Mouse (Mus musculus) spleen, postnatal 10 days (tissue): ENCODE results near the gene Nkiras2.
A peak's percentile ranks its signal among the peaks of the same experiment; 100 is the strongest.
"Not testable (repeated sequence)": the region's sequence is repeated elsewhere in the genome, so short reads cannot be mapped to it uniquely, and the experiment has no call there.

Experiments
- DNase-seq, 2 experiments: peaks; one replicate each; pipeline ENCODE4 v3.0.0; 2021 to 2022; ENCODE audit warnings: low spot score in 2 of 2

Gene Nkiras2

DNA sequence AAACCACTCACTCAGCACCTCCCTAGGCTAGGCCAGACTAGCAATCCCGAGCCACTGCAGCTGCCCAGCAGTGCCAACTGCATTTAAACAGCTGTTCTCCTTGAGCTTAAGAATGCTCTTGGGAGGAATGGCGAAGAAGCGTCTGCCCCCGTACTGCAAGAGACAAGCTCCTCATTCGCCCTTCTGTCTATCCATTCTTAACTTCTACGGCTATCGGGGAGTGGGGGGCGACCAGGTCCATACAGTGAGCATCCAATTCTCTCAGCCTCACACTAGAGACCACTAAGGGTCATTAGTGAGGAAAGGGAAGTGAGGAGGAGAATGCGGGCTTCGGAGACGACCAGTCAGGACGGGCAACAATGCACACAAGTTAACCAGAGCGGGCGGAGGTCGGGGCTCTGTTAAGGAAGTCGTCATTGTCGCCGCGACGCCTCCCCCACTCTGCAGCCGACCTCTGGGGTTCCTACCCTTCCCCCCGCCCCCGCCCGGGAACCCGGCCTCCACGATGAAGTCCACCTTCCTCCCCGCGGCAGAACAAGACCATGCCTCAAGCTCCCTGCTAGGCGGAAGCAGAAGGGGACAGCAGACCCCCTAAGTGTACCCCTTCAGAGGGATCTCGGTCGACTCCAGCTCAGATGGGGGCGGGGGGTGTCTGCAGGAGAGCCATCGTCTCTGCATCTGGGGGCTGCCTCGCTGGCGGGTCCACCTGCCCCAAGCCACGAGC is at the start of gene Nkiras2:
Gene Nkiras2, plus strand, starts transcription at position 484 of the 724 bp plus-strand sequence.
- DNase-seq, result peak; percentile 53 to 82

DNA sequence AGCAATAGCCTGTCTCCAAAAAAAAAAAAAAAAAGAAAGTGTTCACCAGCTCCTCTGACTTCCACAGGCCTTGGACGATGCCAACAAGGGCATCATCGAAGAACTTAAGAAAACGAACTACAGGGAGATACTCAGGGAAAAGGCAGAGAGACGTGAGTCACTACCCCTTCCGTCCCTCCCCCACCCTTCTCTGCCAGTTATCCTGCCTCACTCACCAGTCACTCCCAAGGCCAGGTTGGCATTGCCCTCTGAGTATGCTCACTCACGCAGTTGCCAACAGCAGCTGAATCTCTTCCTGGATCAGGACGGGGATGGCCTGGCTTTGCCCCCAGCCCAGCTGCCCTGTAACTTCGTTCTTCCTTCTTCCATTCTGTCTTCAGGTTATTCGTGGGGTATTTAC is 49.3 kb upstream of the Nkiras2 start:
- DNase-seq, result no peak

- DNase-seq, result peak; percentile 59 to 68
These were observed 48.4 kb upstream of the Nkiras2 start for GRCm38 (mm10) chr11:100570430-100571201.

DNA sequence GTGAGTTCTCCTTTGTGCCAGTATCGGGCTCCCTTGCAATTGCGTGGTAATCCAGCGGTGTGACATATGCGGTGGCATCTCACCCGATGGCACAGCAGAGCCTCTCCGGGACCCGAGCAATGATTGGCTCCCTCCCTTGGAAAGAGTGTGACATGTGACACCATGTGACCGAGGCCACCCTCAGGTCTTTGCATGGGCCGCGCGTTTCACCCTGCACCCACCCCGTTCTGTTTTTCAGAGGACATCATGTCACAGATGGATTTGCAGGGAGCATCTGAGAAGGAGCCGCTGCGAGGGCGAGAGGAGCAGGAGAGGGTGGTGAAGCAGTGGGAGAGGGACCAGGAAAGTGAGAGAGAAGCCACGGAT is 47.9 kb upstream of the Nkiras2 start:
- no peak for DNase-seq

GRCm38 (mm10) chr11:100574188-100574587 is 44.9 kb upstream of the Nkiras2 start:
- no peak for DNase-seq

DNA sequence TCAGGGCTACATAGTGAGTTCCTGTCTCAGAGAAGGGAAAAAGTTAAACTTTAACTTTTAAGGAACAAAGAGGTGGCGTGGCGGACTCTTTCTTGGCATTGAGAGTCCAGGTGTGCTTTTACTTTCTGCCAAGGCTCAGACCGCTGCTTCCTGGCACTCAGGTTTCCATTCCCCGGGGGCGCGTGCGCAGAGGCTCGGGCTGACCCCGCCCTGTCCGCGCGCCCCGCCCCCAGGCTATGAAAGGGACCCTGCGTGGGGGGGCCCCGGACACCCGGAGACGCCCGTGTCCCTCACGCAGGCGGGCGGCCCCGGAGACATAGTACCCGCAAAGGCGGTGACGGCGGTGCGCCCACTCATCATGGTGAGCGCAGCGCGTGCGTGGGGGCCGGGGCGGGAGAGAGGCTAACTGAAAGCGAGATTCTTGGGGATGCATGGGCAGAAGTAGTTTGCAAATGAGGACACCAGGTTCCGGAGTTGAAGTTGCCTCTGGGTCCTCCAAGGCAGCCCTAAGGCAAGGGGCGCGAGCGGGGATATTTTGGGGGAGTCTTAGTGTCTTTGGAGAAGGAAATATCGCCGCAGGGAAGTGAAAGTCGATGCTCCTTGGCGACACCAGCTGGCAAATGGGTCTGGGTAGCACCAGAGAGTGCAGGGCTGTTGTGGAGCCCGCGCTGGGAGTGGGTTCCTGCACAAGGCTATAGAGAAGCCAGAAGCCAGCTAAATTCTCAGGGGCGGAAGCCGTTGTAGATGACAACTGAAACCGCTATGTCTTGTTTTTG is 44.1 kb upstream of the Nkiras2 start, which contains the start of gene Cnp:
Gene Cnp, plus strand, starts transcription at position 197 of the 776 bp plus-strand sequence.
- DNase-seq, result peak; percentile 72 to 88

DNA sequence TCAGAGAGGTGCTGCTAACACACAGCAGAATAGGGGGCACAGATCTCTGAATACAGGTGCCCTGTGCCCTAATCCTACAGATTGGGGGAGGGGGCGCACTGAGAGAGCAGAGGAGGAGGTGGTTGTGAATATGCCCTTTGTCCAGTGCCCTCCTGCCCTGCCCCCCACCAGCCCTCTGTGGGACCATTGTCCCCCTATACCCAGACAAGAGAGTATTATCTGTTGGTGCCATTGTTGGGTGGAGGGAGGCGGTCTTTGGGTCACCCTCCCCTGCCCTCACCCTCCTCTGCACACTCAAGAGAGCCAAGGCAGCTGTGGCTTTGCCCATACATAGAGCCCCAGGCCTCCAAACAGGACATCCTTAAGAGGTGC is 43.6 kb upstream of the Nkiras2 start:
- no peak for DNase-seq

GRCm38 (mm10) chr11:100576256-100576655 is 42.8 kb upstream of the Nkiras2 start:
- DNase-seq, result no peak

- peak in 1 of 2 experiments; percentile 51 for DNase-seq
These were observed 41.0 kb upstream of the Nkiras2 start for GRCm38 (mm10) chr11:100577852-100578599.

DNA sequence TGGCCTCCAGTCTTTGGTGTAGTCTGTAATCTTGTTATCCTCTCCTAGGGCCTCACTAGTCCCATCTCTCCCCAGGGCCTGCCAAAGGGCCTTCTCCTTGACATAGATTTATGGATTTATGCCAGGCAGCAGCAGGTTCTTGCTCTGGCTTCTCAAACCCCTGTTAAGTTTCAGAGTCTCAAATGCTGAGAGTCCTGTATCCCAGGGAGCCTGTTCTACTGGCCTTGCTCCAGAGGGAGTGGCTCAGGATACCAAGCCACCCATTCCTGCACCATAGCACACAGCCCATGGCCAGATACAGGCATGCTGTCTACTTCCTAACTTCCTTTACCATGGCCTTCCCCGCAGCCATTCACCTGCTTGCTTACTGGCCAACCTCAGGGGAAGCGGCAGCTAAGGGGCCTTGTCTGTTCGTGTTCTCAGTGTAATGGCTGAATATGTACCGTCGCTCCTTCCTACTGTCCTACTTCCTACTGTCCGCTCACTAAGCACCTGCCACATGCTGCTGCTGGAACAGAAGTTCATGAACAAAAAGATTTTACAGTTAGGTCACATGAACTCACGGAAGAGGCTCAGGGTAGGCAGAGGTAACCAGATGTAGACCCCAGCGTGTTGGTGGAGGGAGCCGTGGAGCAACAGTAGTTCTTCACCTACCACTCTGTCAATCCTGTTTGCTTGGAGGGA is 39.8 kb upstream of the Nkiras2 start:
- no peak for DNase-seq

DNA sequence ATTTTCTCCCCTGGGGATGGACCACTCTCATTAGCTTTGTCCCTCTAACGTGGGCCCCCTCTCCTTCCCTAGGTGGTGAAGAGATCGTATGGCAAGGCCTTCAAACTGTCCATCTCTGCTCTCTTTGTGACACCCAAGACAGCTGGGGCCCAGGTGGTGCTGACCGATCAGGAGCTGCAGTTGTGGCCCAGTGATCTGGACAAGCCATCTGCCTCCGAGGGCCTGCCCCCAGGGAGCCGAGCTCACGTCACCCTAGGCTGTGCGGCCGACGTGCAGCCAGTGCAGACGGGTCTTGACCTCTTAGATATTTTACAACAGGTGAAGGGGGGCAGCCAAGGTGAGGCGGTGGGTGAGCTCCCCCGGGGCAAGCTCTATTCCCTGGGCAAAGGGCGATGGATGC is 38.8 kb upstream of the Nkiras2 start:
- DNase-seq, result peak in 1 of 2 experiments; percentile 51

DNA sequence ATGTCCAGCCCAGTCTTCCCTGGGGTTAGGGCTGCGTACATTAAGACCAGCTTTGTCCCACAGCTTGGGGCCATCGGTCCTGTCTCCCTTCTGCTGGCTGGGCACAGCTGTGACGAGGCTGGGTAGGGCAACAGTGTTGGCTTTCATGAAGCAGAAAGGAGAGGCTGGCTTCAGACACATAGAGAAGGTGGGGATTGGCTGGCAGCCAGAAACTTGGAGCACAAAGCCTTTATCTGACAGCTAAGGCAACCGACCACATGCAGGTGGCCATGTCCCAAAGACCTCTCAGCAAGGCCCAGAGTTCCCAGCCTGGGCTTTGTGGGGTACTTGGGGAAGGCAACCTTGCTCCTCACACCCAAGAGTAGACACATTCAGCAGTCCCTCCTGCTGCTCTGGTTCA is 37.3 kb upstream of the Nkiras2 start:
- DNase-seq, result peak in 1 of 2 experiments; percentile 67

DNA sequence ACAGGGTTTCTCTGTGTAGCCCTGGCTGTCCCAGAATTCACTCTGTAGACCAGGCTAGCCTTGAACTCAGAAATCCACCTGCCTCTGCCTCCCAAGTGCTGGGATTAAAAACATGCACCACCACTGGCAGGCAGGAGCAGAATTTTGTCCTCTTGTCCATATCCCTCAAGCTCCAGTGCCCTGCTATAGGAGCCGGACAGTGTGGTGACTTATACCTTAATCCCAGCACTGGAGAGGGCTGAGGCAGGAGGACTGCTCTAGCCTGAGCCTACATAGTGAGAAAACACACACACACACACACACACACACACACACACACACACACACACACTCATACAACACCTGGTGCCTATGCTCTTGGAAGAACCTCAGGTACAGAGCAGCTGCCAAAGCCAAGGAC is 36.6 kb upstream of the Nkiras2 start:
- DNase-seq, result not testable (repeated sequence)

DNA sequence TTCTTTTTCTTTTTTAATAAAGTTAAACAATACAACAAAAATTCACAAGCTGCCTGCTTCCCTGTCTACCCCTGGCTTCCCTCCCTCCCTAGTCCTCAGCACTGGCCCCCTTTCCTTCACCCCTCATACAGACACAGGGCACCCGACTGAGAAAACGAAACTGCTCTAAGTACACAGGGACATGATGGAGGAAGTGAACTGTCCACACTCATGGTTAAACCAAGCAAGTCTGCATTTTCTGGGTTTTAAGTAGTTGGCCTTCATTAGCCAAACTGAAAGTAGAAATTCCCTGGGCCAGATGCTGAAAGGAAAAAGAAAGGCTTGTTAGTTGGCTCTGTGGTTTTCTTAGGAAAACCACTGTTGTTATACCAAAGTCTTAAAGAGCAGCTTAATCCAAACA is 36.2 kb upstream of the Nkiras2 start:
- no peak for DNase-seq

DNA sequence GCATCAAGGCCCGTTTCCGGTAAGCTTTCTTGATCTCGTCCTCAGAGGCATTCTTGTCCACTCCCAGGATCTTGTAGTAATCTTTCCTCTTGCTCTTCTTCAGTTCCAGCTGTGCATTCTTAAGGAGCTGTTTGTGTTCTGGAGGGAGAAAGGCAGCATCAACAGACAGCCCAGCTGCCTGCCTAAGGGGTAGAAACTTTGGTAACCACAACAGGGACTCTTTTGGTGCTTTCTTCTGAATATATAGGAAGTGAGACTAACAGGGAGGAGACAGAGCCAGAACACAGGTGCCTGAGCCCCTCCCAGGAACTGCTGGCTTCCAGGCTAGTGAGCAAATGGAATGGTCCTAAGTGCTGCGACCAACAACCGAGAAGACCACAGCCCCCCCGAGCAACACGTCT is 34.5 kb upstream of the Nkiras2 start:
- no peak for DNase-seq

DNA sequence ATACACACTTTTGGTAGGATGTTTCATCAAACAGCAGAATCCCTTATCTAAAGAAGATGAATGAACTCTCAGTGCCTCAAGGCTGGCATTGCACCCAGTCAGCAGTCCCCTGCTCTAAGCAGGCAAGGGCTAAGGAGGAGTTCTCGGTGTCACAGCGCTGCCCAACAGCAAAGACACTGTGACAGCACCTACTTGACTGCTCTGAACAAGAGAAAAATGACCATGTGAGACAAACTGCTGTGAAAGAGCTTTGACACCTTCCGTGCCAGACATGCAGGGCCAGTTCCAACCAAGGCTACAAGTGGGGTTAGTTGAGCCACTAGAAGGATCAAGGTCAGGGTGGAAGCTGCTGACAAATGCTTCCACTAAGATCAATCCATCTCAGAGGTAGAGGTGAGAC is 33.9 kb upstream of the Nkiras2 start:
- DNase-seq, result no peak

DNA sequence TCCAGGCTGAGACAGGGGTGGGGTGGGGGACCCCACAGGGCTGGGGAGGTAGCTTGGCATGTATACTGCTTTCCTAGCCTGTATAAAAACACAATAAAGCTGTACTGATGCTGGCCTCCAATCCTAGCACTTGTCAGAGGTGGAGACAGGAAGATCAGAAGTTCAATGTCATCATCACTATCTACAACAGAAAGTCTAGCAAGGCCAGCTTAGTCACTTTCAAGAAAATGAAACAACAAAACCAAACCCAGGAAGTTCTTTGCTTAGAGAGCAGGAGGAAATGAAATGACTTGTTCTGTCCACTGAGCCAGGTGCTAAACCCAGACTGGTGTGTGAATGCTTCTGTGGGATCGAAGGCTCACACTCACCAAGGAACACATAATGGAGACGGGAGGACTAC is 30.6 kb upstream of the Nkiras2 start:
- DNase-seq, result no peak

DNA sequence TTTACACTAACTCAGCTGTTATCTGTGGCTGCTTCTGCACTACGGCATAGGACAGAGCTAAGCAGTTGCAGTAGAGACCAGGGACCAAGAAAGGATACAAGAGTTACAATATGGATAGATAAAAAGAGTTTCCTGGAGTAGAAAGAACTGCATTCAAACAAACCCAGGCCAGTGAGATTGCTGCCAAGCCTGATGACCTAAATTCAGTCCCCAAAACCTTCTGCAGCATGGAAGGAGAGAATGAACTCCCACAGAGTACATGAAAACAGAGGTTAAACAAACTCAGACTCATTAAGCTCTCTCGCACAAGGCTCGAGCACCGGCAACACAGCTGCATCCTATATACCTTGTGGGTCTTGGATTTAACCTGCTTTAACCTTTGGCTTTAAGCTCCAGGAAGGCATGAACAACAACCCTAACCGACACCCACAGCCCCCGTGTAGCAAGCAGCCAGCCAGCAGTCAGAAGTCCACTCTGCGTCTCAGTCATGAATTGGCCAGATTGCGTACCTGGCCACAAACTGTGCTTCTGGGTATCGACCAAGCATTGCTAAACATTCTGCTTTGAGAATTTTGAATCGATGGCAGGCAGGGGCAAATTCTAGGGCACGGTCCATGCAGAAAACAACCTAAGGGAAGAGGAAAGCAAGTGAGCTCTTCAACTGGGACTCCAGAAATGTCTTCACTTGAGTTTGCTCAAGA is 26.5 kb upstream of the Nkiras2 start:
- DNase-seq, result no peak

DNA sequence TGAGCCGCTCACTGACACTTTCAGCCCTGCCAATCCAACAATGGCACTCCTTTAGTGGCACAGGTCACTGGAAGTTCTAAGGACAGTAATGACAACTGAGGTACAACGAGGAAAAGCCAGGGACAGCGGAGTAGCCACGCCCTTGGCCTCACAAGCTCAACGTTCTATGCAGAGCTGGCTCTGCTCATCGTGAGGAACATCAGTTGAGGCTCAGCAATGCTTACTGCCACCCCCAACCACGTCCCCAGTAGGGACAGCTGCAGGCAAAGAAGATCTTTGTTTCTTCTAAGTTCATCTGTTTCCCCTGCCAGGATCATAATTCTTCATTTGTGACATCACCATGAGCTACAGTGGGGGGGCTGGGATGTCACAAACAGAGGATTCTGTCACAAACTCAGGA is 24.4 kb upstream of the Nkiras2 start:
- DNase-seq, result no peak

DNA sequence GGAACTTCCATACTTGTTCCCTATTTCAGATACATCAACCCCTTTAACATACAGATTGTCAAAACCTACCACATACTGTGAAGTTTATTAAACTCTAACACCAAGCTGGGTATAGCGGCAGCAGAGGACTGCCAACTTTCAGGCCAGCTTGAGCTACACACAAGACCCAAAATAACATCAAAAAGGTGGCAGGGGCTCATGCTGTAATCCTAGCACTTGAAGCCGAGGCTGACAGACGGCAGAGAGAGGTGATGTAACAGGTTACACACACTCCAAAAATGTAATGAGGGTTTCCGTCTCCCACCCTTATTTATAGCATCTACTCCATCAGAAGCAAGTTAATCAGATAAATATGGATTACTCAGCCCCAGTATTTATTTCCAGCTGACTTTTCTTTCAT is 23.5 kb upstream of the Nkiras2 start:
- DNase-seq, result no peak

DNA sequence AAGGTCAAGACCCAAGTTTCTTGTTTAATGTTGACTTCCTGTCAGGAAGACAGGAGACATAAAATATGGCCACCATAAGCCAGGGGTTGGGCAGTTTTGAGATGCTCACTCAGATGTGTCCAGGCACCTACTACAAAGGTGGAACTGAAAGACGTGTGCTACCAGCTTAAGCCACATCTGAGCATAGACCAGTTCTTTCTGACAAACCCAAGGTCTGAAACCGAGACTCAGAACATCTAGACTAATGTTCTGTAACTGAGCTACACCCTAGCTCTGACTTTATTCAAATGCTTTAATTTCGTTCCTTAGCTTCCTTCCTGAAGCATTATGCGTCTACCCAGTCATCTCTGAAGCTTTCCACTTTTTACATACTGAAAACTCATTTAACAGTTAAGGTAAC is 21.0 kb upstream of the Nkiras2 start:
- DNase-seq, result no peak
